Mouse (Mus musculus) heart, embryonic 12.5 days (tissue): ENCODE measurements around the gene Gm40193. TPM values are rescaled to one million over a fixed set of nuclear protein-coding genes. Genes with fewer than 3 reads are reported as not detected.

Experiments
- ATAC-seq: fragments of 200-750 bp; cut with Nextera tagmentation; 2 replicates; pipeline ENCODE4 v1.8.0; 2017; ENCODE audit warnings: moderate TSS enrichment, moderate library complexity; ENCODE audit not compliant: insufficient number of reproducible peaks, low FRiP score
- H3K27ac ChIP-seq: fragments of 300-500 bp; sonication (generic); 2 replicates; pipeline ENCODE4 v1.5.1; 2016; ENCODE audit warnings: mild to moderate bottlenecking, moderate library complexity; ENCODE audit not compliant: poor library complexity, severe bottlenecking
- H3K27me3 ChIP-seq: fragments of 300-500 bp; sonication (generic); replicated peaks from 2 replicates; pipeline ENCODE4 v1.6.1; 2016; ENCODE audit warnings: mild to moderate bottlenecking, moderate library complexity
- H3K36me3 ChIP-seq: fragments of 300-500 bp; sonication (generic); 2 replicates; pipeline ENCODE4 v1.6.1; 2016; ENCODE audit warnings: mild to moderate bottlenecking, moderate library complexity
- H3K4me1 ChIP-seq: fragments of 300-500 bp; sonication (generic); replicated peaks from 2 replicates; pipeline ENCODE4 v1.6.1; 2016; ENCODE audit warnings: mild to moderate bottlenecking
- H3K4me2 ChIP-seq: fragments of 300-500 bp; sonication (generic); 2 replicates; pipeline ENCODE4 v1.6.1; 2016; ENCODE audit warnings: mild to moderate bottlenecking, moderate library complexity
- H3K4me3 ChIP-seq: fragments of 300-500 bp; sonication (generic); 2 replicates; pipeline ENCODE4 v1.5.1; 2016; ENCODE audit warnings: mild to moderate bottlenecking
- H3K9ac ChIP-seq: fragments of 300-500 bp; sonication (generic); 2 replicates; pipeline ENCODE4 v1.6.1; 2016; ENCODE audit warnings: mild to moderate bottlenecking, moderate library complexity
- H3K9me3 ChIP-seq: fragments of 300-500 bp; sonication (generic); replicated peaks from 2 replicates; pipeline ENCODE4 v1.6.1; 2016; ENCODE audit warnings: mild to moderate bottlenecking, moderate library complexity
- WGBS: fragments of 180-500 bp; shearing (Covaris S2); methylation state at CpG from one replicate; pipeline ENCODE4 v1.1.7; 2016; 5-methylcytosine and 5-hydroxymethylcytosine counted together
- polyA plus RNA-seq: library from polyadenylated mRNA; unstranded; fragments of >200 nt; fragmentation: Nextera tagmentation; extraction: Ambion mirVana; gene quantifications from 2 replicates; pipeline ENCODE4 v1.2.1, GENCODE M21; 2016

Gm40193 gene
- polyA plus RNA-seq, 1 experiment from 2014 or later: not detected

DNA sequence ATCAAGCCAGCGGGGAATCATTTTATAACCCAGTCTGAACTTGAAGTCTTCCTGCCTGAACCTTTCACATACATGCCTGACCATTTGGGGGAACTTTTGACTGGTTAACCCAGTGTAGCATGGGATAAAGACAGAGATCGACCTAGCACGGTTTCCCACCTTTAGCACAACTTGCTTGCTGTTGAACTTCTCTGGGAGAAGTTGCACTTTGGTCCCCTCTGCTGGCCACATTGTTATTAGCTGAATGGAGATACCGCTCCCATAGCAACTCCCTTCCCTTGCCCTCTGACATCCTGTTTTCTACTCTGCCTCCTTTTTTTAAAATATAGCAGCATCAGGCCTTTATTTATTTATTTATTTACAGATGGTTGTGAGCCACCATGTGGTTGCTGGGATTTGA, 26.4 kb downstream of the Gm40193 start:
- ATAC-seq: no peak
- Histone ChIP-seq H3K27me3 (peaks cover 33% of the 10 kb centered on the region), H3K9me3 (no peaks in the 10 kb centered on the region), H3K4me1 (0 out of 2 replicates have a peak, but pooled peaks cover 4% of the 10 kb centered on the region), H3K27ac (no peak overlapping the region), H3K36me3 (no peaks in the 10 kb centered on the region), H3K4me2 (no peak overlapping the region; the same call in 1 of the 2 replicates), H3K4me3 (no peak overlapping the region), H3K9ac (no peak overlapping the region)
- 17% methylated on average over 4 of the region's 4 CpGs for WGBS

DNA sequence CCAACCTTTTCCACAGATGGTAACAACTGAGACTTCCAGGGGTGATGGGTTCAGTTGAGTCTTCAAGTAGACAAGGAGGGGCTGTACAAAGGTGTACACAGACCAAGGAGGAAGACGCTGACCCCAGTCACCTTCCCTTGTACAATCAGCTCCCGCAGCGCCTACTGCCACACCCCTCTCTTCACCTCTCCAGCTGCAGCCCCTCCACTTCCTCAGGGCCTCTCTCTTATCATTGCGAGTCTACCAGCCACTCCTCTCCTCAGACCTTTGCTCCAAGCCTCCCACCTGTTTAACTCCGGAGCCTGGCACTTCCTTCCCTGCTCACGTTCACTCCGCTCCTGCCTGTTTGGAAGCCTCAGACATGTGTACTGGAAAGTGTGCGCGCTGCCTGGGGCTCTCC, 27.8 kb downstream of the Gm40193 start, which contains the start of gene Tm4sf5:
Gene Tm4sf5 (plus strand): TSS at position 275 of the 400 bp plus-strand sequence.
- Histone ChIP-seq H3K27ac (no peak within 1 kb of the TSS), H3K4me3 (no peak within 1 kb of the TSS), H3K9me3 (no peaks in the 10 kb centered on the region), H3K4me1 (0 out of 2 replicates have a peak, but pooled peaks cover 4% of the 10 kb centered on the region), H3K4me2 (no peak within 1 kb of the TSS), H3K9ac (peak within 1 kb of the TSS; percentile 38; the same call in 1 of the 2 replicates), H3K27me3 (peaks cover 27% of the 10 kb centered on the region), H3K36me3 (no peaks in the 10 kb centered on the region)
- 46% methylated on average over 9 of the region's 9 CpGs for WGBS
- ATAC-seq: no peak

DNA sequence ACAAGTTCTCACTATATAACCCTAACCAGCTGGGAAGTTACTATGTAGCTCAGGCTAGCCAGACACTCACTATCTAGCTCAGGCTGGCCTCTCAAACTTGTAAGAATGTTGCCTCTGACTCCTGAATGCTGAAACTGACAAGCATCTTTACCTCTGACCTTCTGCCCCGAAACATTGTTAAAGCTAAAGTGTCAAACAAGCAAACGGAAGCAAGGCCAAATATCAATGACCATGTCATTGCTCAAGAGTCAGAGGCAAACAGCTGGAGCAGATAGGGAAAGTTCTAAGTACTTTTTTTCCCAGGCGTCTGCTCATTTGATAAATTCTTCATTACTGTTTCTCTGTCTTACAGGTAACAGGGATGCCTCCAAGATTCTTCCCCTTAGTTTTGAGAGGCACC, 30.7 kb downstream of the Gm40193 start:
- Histone ChIP-seq H3K9ac (no peak overlapping the region), H3K36me3 (no peaks in the 10 kb centered on the region), H3K4me3 (no peak overlapping the region), H3K9me3 (no peaks in the 10 kb centered on the region), H3K4me2 (no peak overlapping the region), H3K27me3 (peaks cover 8% of the 10 kb centered on the region; the same call in 1 of the 2 replicates), H3K4me1 (0 out of 2 replicates have a peak, but pooled peaks cover 4% of the 10 kb centered on the region), H3K27ac (no peak overlapping the region)
- 55% methylated on average over 3 of the region's 3 CpGs for WGBS
- ATAC-seq: no peak

DNA sequence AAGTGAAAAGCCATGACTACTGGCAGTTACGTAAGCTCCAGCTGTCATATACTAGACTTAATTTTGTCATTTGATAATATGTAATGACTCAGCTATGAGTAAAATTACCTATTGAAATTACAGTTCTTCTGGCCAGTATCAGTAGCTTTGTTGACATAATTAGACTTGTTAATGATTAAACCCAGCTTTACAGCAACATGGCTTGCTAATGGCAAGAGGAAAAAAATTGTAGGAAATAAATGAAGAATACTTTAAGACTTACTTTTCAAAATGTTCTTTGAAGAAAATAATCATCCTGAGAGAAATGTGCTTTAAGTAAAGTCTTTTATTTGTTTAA, 32.3 kb downstream of the Gm40193 start:
- Histone ChIP-seq H3K4me3 (no peak overlapping the region), H3K36me3 (no peaks in the 10 kb centered on the region), H3K4me1 (0 out of 2 replicates have a peak, but pooled peaks cover 4% of the 10 kb centered on the region), H3K9me3 (no peaks in the 10 kb centered on the region), H3K27me3 (peaks cover 7% of the 10 kb centered on the region; the same call in 1 of the 2 replicates), H3K27ac (no peak overlapping the region), H3K9ac (no peak overlapping the region), H3K4me2 (no peak overlapping the region)
- ATAC-seq: no peak
- 84% methylated on average over 1 of the region's 1 CpGs for WGBS

- H3K4me1 ChIP-seq: no peaks in the 10 kb centered on the region
- no peaks in the 10 kb centered on the region for H3K36me3 ChIP-seq
- no peak for ATAC-seq
- no peak overlapping the region for H3K4me3 ChIP-seq
- 67% methylated on average over 14 of the region's 14 CpGs for WGBS
- H3K27me3 ChIP-seq: peaks cover 4% of the 10 kb centered on the region; the same call in 1 of the 2 replicates
- no peak overlapping the region for H3K4me2 ChIP-seq
- H3K9ac ChIP-seq: no peak overlapping the region
- H3K27ac ChIP-seq: no peak overlapping the region
- no peaks in the 10 kb centered on the region for H3K9me3 ChIP-seq
These were observed 32.9 kb downstream of the Gm40193 start for GRCm38 (mm10) chr11:70499566-70500475.

DNA sequence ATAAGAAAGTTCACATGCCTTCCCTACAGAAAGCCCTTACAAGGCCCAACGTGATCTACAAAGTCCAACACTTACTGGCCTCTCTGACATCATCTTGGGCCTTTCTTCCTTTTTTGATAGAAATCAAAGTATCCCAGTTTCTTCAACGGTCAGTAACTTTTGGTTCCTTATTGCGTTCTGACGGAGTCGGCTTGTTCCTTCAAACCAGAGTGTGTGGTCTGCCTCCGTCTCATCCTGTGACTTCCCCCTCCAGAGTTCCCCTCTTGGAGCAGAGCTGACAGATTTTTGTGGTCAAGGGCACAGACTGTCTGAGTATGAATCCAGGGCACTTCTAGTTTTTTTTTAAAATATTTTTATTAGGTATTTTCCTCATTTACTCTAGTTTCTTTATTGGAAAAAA, 43.1 kb downstream of the Gm40193 start:
- Histone ChIP-seq H3K27ac (no peak overlapping the region), H3K4me2 (no peak overlapping the region), H3K9me3 (no peaks in the 10 kb centered on the region), H3K4me3 (no peak overlapping the region), H3K4me1 (no peaks in the 10 kb centered on the region), H3K9ac (no peak overlapping the region), H3K27me3 (no peaks in the 10 kb centered on the region), H3K36me3 (no peaks in the 10 kb centered on the region)
- 83% methylated on average over 6 of the region's 6 CpGs for WGBS
- ATAC-seq: no peak

GRCm38 (mm10) chr11:70489138-70489537, 43.6 kb downstream of the Gm40193 start:
- H3K9ac ChIP-seq: no peak overlapping the region
- no peak for ATAC-seq
- H3K27ac ChIP-seq: no peak overlapping the region
- no peak overlapping the region for H3K4me2 ChIP-seq
- no peak overlapping the region for H3K4me3 ChIP-seq
- H3K4me1 ChIP-seq: no peaks in the 10 kb centered on the region
- H3K36me3 ChIP-seq: no peaks in the 10 kb centered on the region
- H3K9me3 ChIP-seq: no peaks in the 10 kb centered on the region
- no peaks in the 10 kb centered on the region for H3K27me3 ChIP-seq
- 84% methylated on average over 3 of the region's 3 CpGs for WGBS

DNA sequence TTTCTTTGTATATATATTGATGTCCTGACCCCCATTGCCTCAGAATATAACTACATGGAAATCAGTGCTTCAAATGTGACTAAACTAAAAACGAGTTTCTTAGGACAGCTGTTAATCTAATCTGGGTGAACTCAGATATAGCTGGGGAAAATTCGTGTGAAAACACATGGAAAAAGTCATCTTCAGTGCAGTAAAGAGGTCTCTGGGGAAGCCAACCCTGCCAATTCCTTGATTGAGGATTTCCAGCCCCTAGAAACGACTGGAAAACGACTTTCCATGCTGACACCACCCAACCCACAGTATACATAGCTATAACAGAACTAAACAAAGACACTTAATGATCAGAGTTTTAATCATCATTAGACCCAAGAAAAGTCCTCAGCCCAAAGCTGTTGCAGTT, 44.9 kb downstream of the Gm40193 start:
- Histone ChIP-seq H3K9me3 (no peaks in the 10 kb centered on the region), H3K4me3 (no peak overlapping the region), H3K36me3 (no peaks in the 10 kb centered on the region), H3K27me3 (no peaks in the 10 kb centered on the region), H3K4me1 (no peaks in the 10 kb centered on the region), H3K27ac (no peak overlapping the region), H3K4me2 (no peak overlapping the region), H3K9ac (no peak overlapping the region)
- no peak for ATAC-seq
- WGBS: 25% methylated on average over 4 of the region's 4 CpGs

GRCm38 (mm10) chr11:70485498-70485897, 47.2 kb downstream of the Gm40193 start:
- no peaks in the 10 kb centered on the region for H3K4me1 ChIP-seq
- H3K9ac ChIP-seq: no peak overlapping the region
- no peaks in the 10 kb centered on the region for H3K9me3 ChIP-seq
- ATAC-seq: no peak
- no peaks in the 10 kb centered on the region for H3K36me3 ChIP-seq
- 47% methylated on average over 2 of the region's 2 CpGs for WGBS
- H3K4me3 ChIP-seq: no peak overlapping the region
- H3K27ac ChIP-seq: no peak overlapping the region
- H3K4me2 ChIP-seq: no peak overlapping the region
- no peaks in the 10 kb centered on the region for H3K27me3 ChIP-seq
